Mouse (Mus musculus): ENCODE data around the gene Mucl2.
"Not testable (repeated sequence)": the region's sequence is repeated elsewhere in the genome, so short reads cannot be mapped to it uniquely, and the experiment has no call there.

Gene Mucl2

DNA sequence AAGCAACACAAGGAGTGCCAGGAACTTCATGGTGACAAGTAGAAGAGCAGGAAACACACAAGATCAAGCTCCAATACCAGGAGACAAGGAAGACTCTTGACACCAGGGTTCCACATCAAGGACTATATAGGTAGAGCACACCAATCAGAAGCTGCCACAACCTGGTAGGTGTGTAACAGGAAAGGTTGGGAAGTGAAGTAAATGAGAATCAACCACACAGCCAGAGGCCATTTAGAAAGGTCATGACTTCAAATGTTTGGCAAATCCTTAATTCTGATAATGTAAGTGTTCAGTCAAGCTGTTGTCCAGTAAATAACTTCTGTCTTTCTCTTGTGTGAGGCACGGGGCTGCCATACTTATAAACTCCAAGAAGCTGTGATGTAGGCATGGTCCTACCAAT, at the start of gene Mucl2:
Gene Mucl2, minus strand, starts transcription at position 101 of the 400 bp plus-strand sequence.
- no peak for DNase-seq

DNA sequence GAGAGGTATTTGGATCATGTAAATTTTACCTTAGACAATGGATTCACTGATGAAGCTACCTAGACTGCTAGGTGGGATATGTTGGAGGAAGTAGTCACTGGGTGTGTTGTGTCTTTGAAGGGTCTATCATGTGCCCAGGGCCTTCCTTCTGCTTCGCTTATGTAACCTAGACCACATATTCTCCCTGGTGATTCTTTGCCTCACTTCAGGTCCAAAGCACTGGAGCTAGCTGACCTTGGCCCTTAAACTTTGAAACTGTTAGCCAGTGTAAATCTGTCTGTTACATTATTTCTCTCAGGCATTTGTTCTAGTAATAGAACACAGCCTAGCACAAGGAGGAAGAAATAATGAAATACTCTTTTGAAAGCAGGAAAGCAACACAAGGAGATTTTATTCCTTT, 13.9 kb upstream of the Mucl2 start:
- not testable (repeated sequence) for DNase-seq

Measured in kidney, postnatal 14 days (tissue).